Mouse (Mus musculus) erythroblast, embryonic 14.5 days (primary cell): ENCODE measurements around the gene Ncbp2.

Source experiments
- GATA1 ChIP-seq: IDR thresholded peaks from 2 replicates; pipeline ENCODE4 v1.6.1; 2012; ENCODE audit warnings: low read length, inconsistent platforms, mixed read lengths
- TAL1 ChIP-seq: IDR thresholded peaks from 3 replicates; pipeline ENCODE4 v1.6.1; 2012; ENCODE audit warnings: low read length, inconsistent platforms, mixed read lengths

- TF ChIP-seq TAL1 (no peak), GATA1 (no peak)
Measured at GRCm38 (mm10) chr16:31947901-31948316, 404 bp upstream of the Ncbp2 start.
